Mouse (Mus musculus) kidney, embryonic 16.5 days (tissue): ENCODE measurements around the gene C87436. TPM values are rescaled to one million over a fixed set of nuclear protein-coding genes. Genes with fewer than 3 reads are reported as not detected.

Experiments used
- ATAC-seq: fragments of 200-750 bp; cut with Nextera tagmentation; 2 replicates; pipeline ENCODE4 v1.8.0; 2017; ENCODE audit warnings: moderate TSS enrichment; ENCODE audit not compliant: low FRiP score, low TSS enrichment
- H3K27ac ChIP-seq: fragments of 300-500 bp; sonication (generic); 2 replicates; pipeline ENCODE4 v1.5.1; 2014; ENCODE audit warnings: low read length
- H3K27me3 ChIP-seq: fragments of 300-500 bp; sonication (generic); 2 replicates; pipeline ENCODE4 v1.6.1; 2014; ENCODE audit warnings: low read length, control low read depth, mixed read lengths; ENCODE audit not compliant: insufficient read depth
- H3K36me3 ChIP-seq: fragments of 300-500 bp; sonication (generic); 2 replicates; pipeline ENCODE4 v1.6.1; 2014; ENCODE audit warnings: low read length, control low read depth, mixed read lengths; ENCODE audit not compliant: insufficient read depth
- H3K4me1 ChIP-seq: fragments of 300-500 bp; sonication (generic); 2 replicates; pipeline ENCODE4 v1.6.1; 2014; ENCODE audit warnings: low read length, control low read depth, mixed read lengths; ENCODE audit not compliant: insufficient read depth
- H3K4me2 ChIP-seq: fragments of 300-500 bp; sonication (generic); replicated peaks from 2 replicates; pipeline ENCODE4 v1.6.1; 2014; ENCODE audit warnings: low read depth, low read length
- H3K4me3 ChIP-seq: fragments of 300-500 bp; sonication (generic); 2 replicates; pipeline ENCODE4 v1.5.1; 2014; ENCODE audit warnings: mild to moderate bottlenecking, low read length
- H3K9ac ChIP-seq: fragments of 300-500 bp; sonication (generic); replicated peaks from 2 replicates; pipeline ENCODE4 v1.6.1; 2014; ENCODE audit warnings: low read length
- H3K9me3 ChIP-seq: fragments of 300-500 bp; sonication (generic); 2 replicates; pipeline ENCODE4 v1.6.1; 2016; ENCODE audit warnings: low read length, control low read depth
- WGBS: fragments of 180-500 bp; shearing (Covaris S2); extraction: QIAGEN DNeasy Blood & Tissue Kit; methylation state at CpG from one replicate; pipeline ENCODE4 v1.1.7; 2014; 5-methylcytosine and 5-hydroxymethylcytosine counted together
- polyA plus RNA-seq: library from polyadenylated mRNA; unstranded; fragments of >200 nt; fragmentation: Nextera tagmentation; extraction: Ambion mirVana; gene quantifications from 2 replicates; pipeline ENCODE4 v1.2.1, GENCODE M21; 2015

C87436 gene
- polyA plus RNA-seq, 1 experiment from 2014 or later = 22.0 TPM

DNA sequence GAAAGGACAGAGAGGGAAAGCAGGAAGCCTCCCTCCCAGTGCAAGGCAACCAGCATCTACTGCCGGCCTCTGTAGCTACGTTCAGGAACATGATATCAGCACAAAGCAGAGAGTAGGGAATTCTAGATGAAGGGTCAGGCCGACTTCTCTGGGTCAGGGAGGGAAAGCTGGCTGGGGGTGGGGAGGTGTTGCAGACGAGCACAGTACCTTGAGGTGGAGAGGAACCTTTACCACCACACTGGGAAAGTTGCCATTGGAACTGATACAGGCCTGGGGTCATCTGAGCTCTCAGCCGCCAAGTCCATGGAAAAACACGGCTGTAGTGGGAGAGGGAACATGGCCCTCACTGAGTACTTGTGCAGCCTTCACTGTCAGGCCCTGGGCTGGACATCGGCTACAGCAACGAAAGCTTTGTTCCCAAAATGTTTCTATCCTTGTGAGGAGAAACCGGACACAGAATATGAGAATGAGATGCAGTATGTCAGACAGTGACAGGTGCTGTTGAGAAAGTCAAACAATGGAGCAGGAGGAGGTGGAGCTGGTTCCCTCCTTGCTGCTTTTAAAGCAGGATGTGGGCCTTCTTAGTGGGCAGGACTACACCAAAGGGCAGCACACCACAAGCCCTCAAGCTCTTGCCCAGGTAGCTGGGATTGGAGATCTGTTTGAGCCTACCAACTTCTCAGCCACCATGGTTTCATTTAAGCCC lies 37.4 kb downstream of the C87436 start:
- 28% methylated on average over 9 of the region's 9 CpGs for WGBS
- peak overlapping the region; percentile 25; the same call in 1 of the 2 replicates for H3K9ac ChIP-seq
- ATAC-seq = no peak
- H3K36me3 ChIP-seq = no peaks in the 10 kb centered on the region
- H3K4me1 ChIP-seq = peaks cover 61% of the 10 kb centered on the region
- H3K4me3 ChIP-seq = no peak overlapping the region
- H3K27ac ChIP-seq = peak overlapping the region; percentile 84
- H3K27me3 ChIP-seq = no peaks in the 10 kb centered on the region
- no peak overlapping the region for H3K4me2 ChIP-seq
- no peaks in the 10 kb centered on the region for H3K9me3 ChIP-seq

DNA sequence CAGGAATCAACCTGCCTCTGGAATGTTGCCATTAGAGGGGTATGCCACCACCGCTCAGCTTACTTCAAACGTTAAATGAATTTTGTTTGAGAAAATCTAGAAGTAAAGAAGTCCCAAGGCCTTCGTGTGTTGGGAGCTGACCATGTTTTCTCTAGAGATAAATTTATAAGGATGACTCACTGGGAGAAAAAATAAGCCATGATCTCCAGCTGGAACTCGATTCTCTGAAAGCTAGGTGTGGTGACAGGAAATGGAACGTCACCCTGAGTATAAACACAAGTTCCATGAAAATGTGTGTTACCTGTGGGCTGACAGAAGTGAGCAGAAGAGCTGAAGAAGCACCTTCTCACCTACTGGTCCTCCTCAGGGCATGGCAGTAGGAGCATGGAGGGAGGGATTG lies 38.8 kb downstream of the C87436 start:
- H3K4me1 ChIP-seq = peaks cover 66% of the 10 kb centered on the region

DNA sequence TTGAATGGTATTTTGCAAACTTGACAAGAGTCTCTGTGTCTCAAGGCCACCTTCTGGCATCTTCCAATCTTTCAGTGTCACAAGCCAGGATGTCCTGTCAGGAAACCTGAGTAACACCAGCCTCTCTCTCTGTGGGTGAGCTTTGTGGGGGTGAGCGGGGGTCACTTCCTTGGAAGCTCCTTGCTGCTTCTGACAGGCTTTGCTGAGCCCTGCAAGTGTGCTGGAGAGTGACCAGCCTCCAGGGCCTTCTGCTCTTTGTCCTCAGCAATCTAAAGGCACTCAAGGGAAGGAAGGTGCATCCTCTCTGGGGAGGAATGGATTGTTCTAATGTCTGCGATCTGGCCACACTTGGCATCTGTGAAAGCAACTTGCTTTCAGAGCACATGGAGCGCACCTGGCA lies 41.1 kb downstream of the C87436 start:
- WGBS = 36% methylated on average over 3 of the region's 3 CpGs
- 0 out of 2 replicates have a peak overlapping the region, but pooled peaks have one; percentile 15 for H3K9ac ChIP-seq
- H3K4me2 ChIP-seq = no peak overlapping the region
- H3K36me3 ChIP-seq = no peaks in the 10 kb centered on the region
- ATAC-seq = peak; percentile 29; the same call in 1 of the 2 replicates
- H3K27ac ChIP-seq = peak overlapping the region; percentile 93
- peaks cover 55% of the 10 kb centered on the region for H3K4me1 ChIP-seq
- H3K27me3 ChIP-seq = no peaks in the 10 kb centered on the region
- no peak overlapping the region for H3K4me3 ChIP-seq
- no peaks in the 10 kb centered on the region for H3K9me3 ChIP-seq

More for the DNA sequence above, 38.8 kb downstream of the C87436 start:
- no peak overlapping the region for H3K4me2 ChIP-seq
- H3K4me3 ChIP-seq = no peak overlapping the region
- peak overlapping the region; percentile 93; the same call in 1 of the 2 replicates for H3K27ac ChIP-seq
- 74% methylated on average over 5 of the region's 5 CpGs for WGBS
- no peaks in the 10 kb centered on the region for H3K27me3 ChIP-seq
- H3K9ac ChIP-seq = no peak overlapping the region
- no peak for ATAC-seq
- H3K9me3 ChIP-seq = no peaks in the 10 kb centered on the region
- H3K36me3 ChIP-seq = no peaks in the 10 kb centered on the region

DNA sequence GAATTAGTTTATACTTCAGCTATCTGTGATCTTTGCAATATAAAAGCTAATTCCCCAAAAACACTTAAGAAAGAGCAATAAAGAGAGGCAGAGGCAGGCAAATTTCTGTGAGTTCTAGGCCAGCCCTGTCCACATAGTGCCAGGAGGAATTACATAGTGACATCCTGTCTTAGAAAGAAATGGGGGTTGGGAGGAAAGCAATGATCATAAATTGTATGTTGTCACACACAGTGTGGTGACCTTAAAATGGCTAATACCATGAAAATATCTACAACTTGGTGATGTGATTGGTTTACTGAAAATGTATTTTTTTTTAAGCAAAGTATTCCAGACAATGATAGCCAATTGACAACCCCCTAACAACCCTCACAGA lies 41.6 kb downstream of the C87436 start:
- Histone ChIP-seq H3K27me3 (no peaks in the 10 kb centered on the region), H3K36me3 (no peaks in the 10 kb centered on the region), H3K9ac (no peak overlapping the region; the same call in 1 of the 2 replicates), H3K4me1 (peaks cover 54% of the 10 kb centered on the region), H3K9me3 (no peaks in the 10 kb centered on the region), H3K4me2 (peak overlapping the region; percentile 53), H3K27ac (peak overlapping the region; percentile 93), H3K4me3 (no peak overlapping the region)
- no peak for ATAC-seq

DNA sequence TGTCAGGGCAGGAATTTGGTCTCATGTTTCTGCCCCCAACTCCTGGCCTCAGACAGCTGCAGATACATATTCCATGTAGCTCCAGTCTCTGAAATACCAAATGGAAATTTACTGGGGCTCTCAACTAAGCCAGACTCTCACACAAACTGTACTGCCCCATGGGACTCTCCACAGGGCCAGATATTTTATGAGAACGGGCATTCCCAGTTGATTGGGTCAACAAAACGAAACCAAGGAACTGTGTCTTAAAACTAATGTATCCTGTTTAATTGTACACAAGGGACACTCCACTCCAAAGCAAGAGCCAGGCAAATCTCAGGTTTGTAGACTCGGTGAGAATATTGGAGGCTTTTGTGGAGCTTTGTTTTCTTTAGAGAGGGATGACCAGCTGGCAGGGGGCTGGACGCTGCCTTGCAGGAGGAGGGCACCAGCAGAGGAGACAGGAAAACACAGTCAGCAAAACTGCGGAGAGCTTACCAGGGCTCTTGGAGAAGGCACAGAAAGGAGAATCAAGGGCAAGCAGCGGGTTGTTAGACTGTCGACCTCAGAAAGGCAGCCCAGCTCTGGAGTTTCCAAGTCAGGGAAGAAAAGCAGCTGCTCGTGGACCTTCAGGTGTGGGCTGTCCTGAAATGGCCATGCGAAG lies 42.1 kb downstream of the C87436 start:
- H3K4me3 ChIP-seq = peak overlapping the region; percentile 28
- peak; percentile 67; the same call in 1 of the 2 replicates for ATAC-seq
- H3K9ac ChIP-seq = peak overlapping the region; percentile 65
- H3K9me3 ChIP-seq = no peaks in the 10 kb centered on the region
- H3K27me3 ChIP-seq = no peaks in the 10 kb centered on the region
- WGBS = 13% methylated on average over 9 of the region's 9 CpGs
- peak overlapping the region; percentile 93 for H3K27ac ChIP-seq
- peak overlapping the region; percentile 53 for H3K4me2 ChIP-seq
- peaks cover 50% of the 10 kb centered on the region for H3K4me1 ChIP-seq
- no peaks in the 10 kb centered on the region for H3K36me3 ChIP-seq

- H3K4me3 ChIP-seq = no peak overlapping the region
- H3K36me3 ChIP-seq = no peaks in the 10 kb centered on the region
- WGBS = 91% methylated on average over 5 of the region's 5 CpGs
- H3K27ac ChIP-seq = no peak overlapping the region
- no peaks in the 10 kb centered on the region for H3K9me3 ChIP-seq
- no peaks in the 10 kb centered on the region for H3K27me3 ChIP-seq
- no peak for ATAC-seq
- H3K9ac ChIP-seq = no peak overlapping the region
- peaks cover 48% of the 10 kb centered on the region for H3K4me1 ChIP-seq
- H3K4me2 ChIP-seq = no peak overlapping the region
Observed at GRCm38 (mm10) chr6:86481871-86482270, 43.7 kb downstream of the C87436 start.

- Histone ChIP-seq H3K4me3 (no peak overlapping the region), H3K4me1 (peaks cover 29% of the 10 kb centered on the region), H3K4me2 (no peak overlapping the region), H3K36me3 (no peaks in the 10 kb centered on the region), H3K9ac (no peak overlapping the region), H3K9me3 (no peaks in the 10 kb centered on the region), H3K27ac (peak overlapping the region; percentile 96), H3K27me3 (no peaks in the 10 kb centered on the region)
- ATAC-seq = 0 out of 2 replicates have a peak, but pooled peaks have one; percentile 33
- 37% methylated on average over 6 of the region's 7 CpGs for WGBS
Observed at GRCm38 (mm10) chr6:86485943-86486640, 47.9 kb downstream of the C87436 start.

- 16% methylated on average over 24 of the region's 24 CpGs for WGBS
- Histone ChIP-seq H3K36me3 (no peaks in the 10 kb centered on the region), H3K27me3 (no peaks in the 10 kb centered on the region), H3K27ac (peak overlapping the region; percentile 96), H3K4me3 (no peak overlapping the region), H3K4me1 (peaks cover 22% of the 10 kb centered on the region), H3K9ac (peak overlapping the region; percentile 73), H3K4me2 (peak overlapping the region; percentile 39), H3K9me3 (no peaks in the 10 kb centered on the region)
- ATAC-seq = peak; percentile 86
Observed at GRCm38 (mm10) chr6:86487358-86488148, 49.4 kb downstream of the C87436 start.

DNA sequence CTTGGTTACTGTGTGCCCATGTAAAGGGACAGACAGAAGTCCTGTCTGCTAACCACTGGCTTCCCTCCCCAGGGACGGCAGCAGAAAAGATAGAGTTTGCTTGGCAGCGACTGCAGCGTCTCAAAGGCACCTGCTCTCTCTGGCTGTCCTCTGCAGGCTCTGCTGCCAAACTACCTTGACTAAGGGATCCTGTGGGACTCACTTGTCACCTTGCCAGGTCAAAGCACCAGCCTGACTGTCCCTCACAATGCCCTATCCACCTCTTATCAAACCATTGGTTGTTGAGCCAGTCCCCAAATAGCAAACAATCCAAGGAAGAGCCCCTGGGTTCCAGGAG lies 49.9 kb downstream of the C87436 start:
- H3K9me3 ChIP-seq = no peaks in the 10 kb centered on the region
- H3K4me1 ChIP-seq = peaks cover 22% of the 10 kb centered on the region
- no peak for ATAC-seq
- no peaks in the 10 kb centered on the region for H3K27me3 ChIP-seq
- no peak overlapping the region for H3K4me2 ChIP-seq
- no peaks in the 10 kb centered on the region for H3K36me3 ChIP-seq
- H3K27ac ChIP-seq = peak overlapping the region; percentile 96
- H3K4me3 ChIP-seq = no peak overlapping the region
- WGBS = 59% methylated on average over 3 of the region's 3 CpGs
- peak overlapping the region; percentile 73 for H3K9ac ChIP-seq
